Mouse (Mus musculus): ENCODE results near the gene Sae1.

Gene Sae1

DNA sequence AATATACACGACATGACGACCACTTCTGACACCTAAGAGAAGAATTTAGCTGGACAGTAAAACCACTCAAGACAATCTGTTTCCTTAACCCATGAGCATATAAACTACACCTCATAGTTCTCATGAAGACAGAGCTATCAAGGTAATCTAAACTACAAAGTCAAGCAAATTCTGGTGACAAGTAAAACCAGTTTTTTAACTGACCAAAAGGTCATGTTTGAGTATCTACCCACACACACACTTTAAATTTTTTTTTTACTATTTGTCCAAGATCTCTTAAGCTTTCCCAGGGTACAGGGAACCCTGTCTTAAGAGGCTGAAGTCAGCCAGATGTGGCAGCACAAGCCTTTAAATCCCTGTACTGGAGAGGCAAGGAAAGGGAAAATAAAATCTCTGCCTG lies 18.8 kb downstream of the Sae1 start:
- in situ Hi-C loops (cut with MboI; ENCODE audit: low pct_unique_long_range_greater_than_20kb in 1 of 2, low sequenced_read_pairs in 2 of 2, unreplicated experiment in 1 of 2): no loop called here

GRCm38 (mm10) chr7:16366669-16367068 lies 20.9 kb downstream of the Sae1 start:
- in situ Hi-C loops (cut with MboI; ENCODE audit: low pct_unique_long_range_greater_than_20kb in 1 of 2, low sequenced_read_pairs in 2 of 2, unreplicated experiment in 1 of 2): no loop called here

DNA sequence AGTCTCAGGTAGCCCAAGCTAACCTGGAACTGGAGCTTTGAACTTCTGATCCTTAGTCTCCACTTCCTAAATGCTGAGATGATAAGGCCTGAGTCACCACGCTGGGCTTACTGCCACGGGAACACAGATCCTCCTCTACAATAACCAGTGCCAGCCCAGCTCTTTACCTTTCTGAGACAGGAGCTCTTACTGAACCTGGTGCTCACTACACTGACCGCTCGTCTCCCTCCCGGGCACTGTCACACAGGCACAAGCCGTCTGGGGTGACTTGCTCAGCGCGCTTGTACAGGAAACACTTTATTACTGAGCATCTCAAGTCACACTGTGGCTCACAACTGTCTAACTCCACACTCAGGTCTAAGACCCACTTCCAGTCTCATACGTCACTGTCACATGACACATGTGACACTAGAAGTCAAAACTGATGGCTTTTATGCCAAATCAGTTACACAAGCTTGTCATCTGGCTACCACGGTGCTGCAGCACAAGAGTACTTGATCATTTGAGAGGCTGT lies 21.4 kb downstream of the Sae1 start:
- in situ Hi-C loops (cut with MboI; ENCODE audit: low pct_unique_long_range_greater_than_20kb in 1 of 2, low sequenced_read_pairs in 2 of 2, unreplicated experiment in 1 of 2): no loop called here

GRCm38 (mm10) chr7:16364901-16365500 lies 22.6 kb downstream of the Sae1 start:
- in situ Hi-C loops (cut with MboI; ENCODE audit: low pct_unique_long_range_greater_than_20kb in 1 of 2, low sequenced_read_pairs in 2 of 2, unreplicated experiment in 1 of 2): no loop called here

DNA sequence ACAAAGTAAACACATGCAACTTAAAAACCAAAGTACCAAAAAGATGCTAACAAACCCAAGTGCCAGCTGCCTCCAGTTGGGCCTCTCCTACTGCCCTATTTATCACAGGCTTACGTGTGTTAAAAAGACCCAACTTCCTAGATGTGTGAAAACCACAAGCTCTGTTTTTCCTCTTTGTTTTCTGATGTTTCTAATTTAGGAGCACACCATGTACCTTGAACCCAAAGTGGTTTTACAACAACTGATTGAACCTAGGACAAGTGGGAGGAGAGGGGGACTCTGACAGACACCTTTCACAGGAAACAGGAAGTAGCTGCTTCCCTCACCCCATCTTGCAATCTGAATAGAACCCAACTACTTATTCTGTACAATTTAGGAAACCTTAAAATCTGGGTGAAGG lies 23.3 kb downstream of the Sae1 start:
- in situ Hi-C loops (cut with MboI; ENCODE audit: low pct_unique_long_range_greater_than_20kb in 1 of 2, low sequenced_read_pairs in 2 of 2, unreplicated experiment in 1 of 2): no loop called here

- in situ Hi-C loops (cut with MboI; ENCODE audit: low pct_unique_long_range_greater_than_20kb in 1 of 2, low sequenced_read_pairs in 2 of 2, unreplicated experiment in 1 of 2): no loop called here
These were observed 30.0 kb downstream of the Sae1 start for GRCm38 (mm10) chr7:16357602-16358001.

GRCm38 (mm10) chr7:16355854-16356594 lies 31.6 kb downstream of the Sae1 start:
- in situ Hi-C loops (cut with MboI; ENCODE audit: low pct_unique_long_range_greater_than_20kb in 1 of 2, low sequenced_read_pairs in 2 of 2, unreplicated experiment in 1 of 2): no loop called here

DNA sequence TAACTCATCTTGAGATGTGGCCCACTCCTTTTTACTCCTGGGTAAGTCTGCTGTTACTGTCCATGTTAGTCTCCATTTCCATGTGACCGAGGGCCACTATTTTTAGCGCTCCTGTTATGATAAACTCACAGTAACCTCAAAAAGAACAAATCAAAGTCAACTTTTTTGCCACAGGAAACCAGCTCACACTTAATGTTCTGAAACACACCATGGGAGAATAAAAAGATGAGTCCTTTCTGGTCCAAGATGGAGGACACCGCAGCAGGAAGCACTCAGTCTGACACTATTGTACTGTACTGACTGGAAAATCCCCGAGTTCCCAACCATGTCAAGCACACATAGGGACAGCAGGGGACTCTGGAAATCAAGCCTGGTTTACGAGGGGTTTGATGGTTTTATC lies 37.6 kb downstream of the Sae1 start:
- in situ Hi-C loops (cut with MboI; ENCODE audit: low pct_unique_long_range_greater_than_20kb in 1 of 2, low sequenced_read_pairs in 2 of 2, unreplicated experiment in 1 of 2): no loop called here

DNA sequence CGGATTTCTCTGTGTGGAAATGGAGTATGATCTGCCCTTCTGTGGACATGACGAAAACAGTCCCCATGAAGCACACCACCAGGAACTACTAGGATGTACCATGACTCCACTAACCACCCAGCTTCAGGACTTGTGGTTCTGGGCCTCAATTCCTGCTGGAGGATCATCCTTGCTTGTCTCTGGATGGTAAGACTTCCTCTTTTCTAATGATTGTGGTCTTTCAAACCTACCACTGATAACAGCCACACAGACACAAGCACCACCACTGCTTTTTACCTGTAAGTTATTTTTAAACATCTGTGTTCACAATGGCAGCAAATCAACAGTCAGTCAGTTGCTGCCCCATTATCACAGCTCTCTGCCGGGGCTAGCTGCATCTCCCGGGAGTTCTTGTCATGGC lies 42.3 kb downstream of the Sae1 start:
- in situ Hi-C loops (cut with MboI; ENCODE audit: low pct_unique_long_range_greater_than_20kb in 1 of 2, low sequenced_read_pairs in 2 of 2, unreplicated experiment in 1 of 2): no loop called here

DNA sequence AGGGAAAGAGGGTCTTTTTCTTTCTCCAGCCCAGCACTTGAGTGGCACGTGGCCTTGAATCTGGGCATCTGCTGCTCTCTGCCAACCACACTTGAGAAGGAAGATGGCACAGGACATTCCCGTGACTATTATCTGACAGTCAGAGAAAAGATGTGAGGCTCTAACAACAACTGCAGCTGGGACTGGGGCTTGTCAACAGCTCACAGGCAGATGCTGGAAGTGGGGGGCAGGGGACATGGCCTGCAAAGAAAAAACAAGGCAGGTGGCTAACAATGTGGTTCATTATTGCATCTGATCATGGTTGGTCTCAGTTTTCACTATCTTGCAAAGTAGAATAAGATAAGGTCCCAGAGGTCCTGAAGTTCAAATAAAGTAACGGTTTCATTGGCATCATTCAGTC lies 43.0 kb downstream of the Sae1 start:
- in situ Hi-C loops (cut with MboI; ENCODE audit: low pct_unique_long_range_greater_than_20kb in 1 of 2, low sequenced_read_pairs in 2 of 2, unreplicated experiment in 1 of 2): no loop called here

GRCm38 (mm10) chr7:16337733-16338132 lies 49.9 kb downstream of the Sae1 start:
- in situ Hi-C loops (cut with MboI; ENCODE audit: low pct_unique_long_range_greater_than_20kb in 1 of 2, low sequenced_read_pairs in 2 of 2, unreplicated experiment in 1 of 2): no loop called here

DNA sequence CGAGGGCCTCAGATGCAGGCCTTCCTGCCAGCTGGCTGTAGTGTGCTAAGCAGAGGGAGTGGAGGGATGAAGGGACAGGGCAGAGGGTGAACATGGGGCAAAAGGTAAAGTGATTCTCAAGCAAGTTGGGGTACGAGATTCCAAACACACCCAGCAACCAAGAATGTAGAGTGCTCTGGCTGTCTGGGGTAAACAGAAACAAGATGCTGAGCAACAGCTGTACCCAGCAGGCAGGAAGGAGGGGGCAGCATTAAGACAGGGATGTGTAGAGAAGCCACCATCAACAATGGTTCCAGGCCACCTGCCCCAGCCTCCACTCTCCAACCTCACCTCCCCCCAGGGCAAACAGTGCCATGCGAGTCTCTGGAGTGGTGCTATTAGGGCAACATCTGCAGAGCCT lies 58.5 kb downstream of the Sae1 start:
- in situ Hi-C loops (cut with MboI; ENCODE audit: low pct_unique_long_range_greater_than_20kb in 1 of 2, low sequenced_read_pairs in 2 of 2, unreplicated experiment in 1 of 2): no loop called here

- in situ Hi-C loops (cut with MboI; ENCODE audit: low pct_unique_long_range_greater_than_20kb in 1 of 2, low sequenced_read_pairs in 2 of 2, unreplicated experiment in 1 of 2): no loop called here
These were observed 61.0 kb downstream of the Sae1 start for GRCm38 (mm10) chr7:16326607-16326971.

DNA sequence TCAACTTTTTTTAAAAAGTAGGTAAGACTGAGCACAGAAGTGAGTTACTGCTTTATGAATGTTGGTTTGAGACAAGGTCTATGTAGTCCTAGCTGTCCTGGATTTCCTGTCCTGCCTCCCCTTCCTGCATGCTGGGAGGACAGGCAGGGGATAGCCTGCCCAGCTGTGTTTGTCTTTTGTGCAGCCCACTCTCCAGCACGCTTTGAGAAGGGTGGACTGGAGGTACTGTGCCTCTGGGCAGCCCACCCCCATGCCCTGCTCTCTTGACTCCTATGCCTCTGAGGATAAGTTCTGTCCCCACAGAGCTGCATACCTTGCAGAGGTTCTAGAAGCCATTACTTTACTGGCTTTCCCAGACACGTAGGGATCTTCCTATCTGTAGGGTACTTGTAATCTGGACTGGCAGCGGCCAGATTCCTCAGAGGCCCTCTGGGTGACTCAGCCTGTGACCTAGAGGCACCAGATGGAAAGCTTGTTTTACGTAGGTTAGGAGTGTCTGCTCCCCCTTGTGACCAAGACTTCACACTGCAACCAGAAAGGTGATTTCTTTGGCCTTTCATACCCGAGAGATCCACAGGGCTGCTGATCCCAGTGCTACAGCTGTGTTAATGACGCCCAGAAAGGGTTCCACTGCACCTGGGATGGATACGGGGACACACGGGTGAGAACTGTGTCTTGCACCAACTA lies 61.5 kb downstream of the Sae1 start:
- in situ Hi-C loops (cut with MboI; ENCODE audit: low pct_unique_long_range_greater_than_20kb in 1 of 2, low sequenced_read_pairs in 2 of 2, unreplicated experiment in 1 of 2): no loop called here

DNA sequence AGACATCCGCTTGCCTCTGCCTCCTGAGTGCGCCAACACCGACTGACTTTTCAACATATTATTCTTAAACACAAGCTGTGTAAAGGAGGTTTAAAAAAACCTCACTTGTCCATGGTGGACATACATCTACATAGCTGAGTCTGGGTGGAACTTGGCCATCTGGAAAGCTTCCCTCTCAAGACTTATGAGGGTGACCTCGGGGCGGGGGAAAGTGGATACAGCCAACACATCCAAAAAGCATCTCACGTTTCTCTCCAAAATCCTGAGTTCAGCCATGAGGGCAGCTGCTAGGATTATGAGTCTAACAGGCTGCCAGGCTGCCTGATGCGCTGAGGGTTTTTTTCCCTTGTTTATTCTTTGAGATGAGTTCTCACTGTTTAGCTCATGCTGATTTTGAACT lies 62.9 kb downstream of the Sae1 start:
- in situ Hi-C loops (cut with MboI; ENCODE audit: low pct_unique_long_range_greater_than_20kb in 1 of 2, low sequenced_read_pairs in 2 of 2, unreplicated experiment in 1 of 2): no loop called here

DNA sequence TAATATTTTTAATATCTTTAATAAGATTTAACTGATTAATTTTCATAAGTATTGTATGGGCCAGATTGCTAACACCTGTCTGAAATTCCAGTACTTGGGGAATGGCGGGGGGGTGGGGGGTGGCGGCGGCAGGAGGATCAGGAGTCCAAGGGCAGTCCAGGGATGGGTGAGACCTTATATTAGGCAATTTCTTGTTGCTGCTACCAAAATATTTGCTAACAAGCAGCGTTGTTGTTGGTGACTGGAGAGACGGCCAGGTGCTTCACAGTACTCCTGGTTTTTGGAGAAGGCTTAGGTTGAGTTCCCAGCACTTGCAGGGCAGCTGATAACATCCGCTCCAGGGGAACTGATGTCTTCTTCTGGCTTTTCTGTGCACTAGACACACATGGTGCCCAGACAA lies 67.1 kb downstream of the Sae1 start:
- in situ Hi-C loops (cut with MboI; ENCODE audit: low pct_unique_long_range_greater_than_20kb in 1 of 2, low sequenced_read_pairs in 2 of 2, unreplicated experiment in 1 of 2): no loop called here

GRCm38 (mm10) chr7:16319216-16319615 lies 68.4 kb downstream of the Sae1 start:
- in situ Hi-C loops (cut with MboI; ENCODE audit: low pct_unique_long_range_greater_than_20kb in 1 of 2, low sequenced_read_pairs in 2 of 2, unreplicated experiment in 1 of 2): no loop called here

- in situ Hi-C loops (cut with MboI; ENCODE audit: low pct_unique_long_range_greater_than_20kb in 1 of 2, low sequenced_read_pairs in 2 of 2, unreplicated experiment in 1 of 2): no loop called here
These were observed 70.5 kb downstream of the Sae1 start for GRCm38 (mm10) chr7:16317094-16317493.

GRCm38 (mm10) chr7:16315222-16315759 lies 72.3 kb downstream of the Sae1 start:
- in situ Hi-C loops (cut with MboI; ENCODE audit: low pct_unique_long_range_greater_than_20kb in 1 of 2, low sequenced_read_pairs in 2 of 2, unreplicated experiment in 1 of 2): no loop called here
